Mouse (Mus musculus) urinary bladder, postnatal 4 days (tissue): ENCODE results near the gene Actr10.
A peak's percentile ranks its signal among the peaks of the same experiment; 100 is the strongest.

Experiments used
- DNase-seq, 2 experiments: peaks; one replicate each; pipeline ENCODE4 v3.0.0; 2021 to 2022; ENCODE audit warnings: low spot score in 2 of 2

The Actr10 gene

GRCm38 (mm10) chr12:70937571-70938384 lies at the start of gene Actr10:
Gene Actr10 (plus strand): TSS chr12:70937857.
- peak; percentile 91 to 93 for DNase-seq

- DNase-seq = no peak
These were observed 47.3 kb upstream of the Actr10 start for GRCm38 (mm10) chr12:70890405-70890804.

GRCm38 (mm10) chr12:70890874-70891470 lies 46.7 kb upstream of the Actr10 start:
- no peak for DNase-seq

GRCm38 (mm10) chr12:70895275-70895674 lies 42.4 kb upstream of the Actr10 start:
- DNase-seq = no peak

GRCm38 (mm10) chr12:70896068-70896467 lies 41.6 kb upstream of the Actr10 start:
- no peak for DNase-seq

GRCm38 (mm10) chr12:70897434-70897833 lies 40.2 kb upstream of the Actr10 start:
- DNase-seq = no peak

GRCm38 (mm10) chr12:70898450-70898849 lies 39.2 kb upstream of the Actr10 start:
- no peak for DNase-seq

GRCm38 (mm10) chr12:70904471-70904870 lies 33.2 kb upstream of the Actr10 start:
- DNase-seq = no peak

GRCm38 (mm10) chr12:70906867-70907266 lies 30.8 kb upstream of the Actr10 start:
- peak in 1 of 2 experiments; percentile 43 for DNase-seq

GRCm38 (mm10) chr12:70907651-70908050 lies 30.0 kb upstream of the Actr10 start:
- DNase-seq = no peak

GRCm38 (mm10) chr12:70908076-70908475 lies 29.6 kb upstream of the Actr10 start:
- peak in 1 of 2 experiments; percentile 55 for DNase-seq

GRCm38 (mm10) chr12:70910241-70910720 lies 27.4 kb upstream of the Actr10 start:
- peak; percentile 74 to 85 for DNase-seq

- peak; percentile 71 to 86 for DNase-seq
These were observed 26.6 kb upstream of the Actr10 start for GRCm38 (mm10) chr12:70911029-70911428.

- peak in 1 of 2 experiments; percentile 40 for DNase-seq
These were observed 25.8 kb upstream of the Actr10 start for GRCm38 (mm10) chr12:70911676-70912379.

GRCm38 (mm10) chr12:70913429-70913828 lies 24.2 kb upstream of the Actr10 start:
- peak; percentile 56 to 74 for DNase-seq

- peak in 1 of 2 experiments; percentile 60 for DNase-seq
These were observed 23.3 kb upstream of the Actr10 start for GRCm38 (mm10) chr12:70914387-70914786.

- DNase-seq = no peak
These were observed 7.9 kb upstream of the Actr10 start for GRCm38 (mm10) chr12:70929781-70930180.

- DNase-seq = no peak
These were observed 507 bp upstream of the Actr10 start for GRCm38 (mm10) chr12:70937150-70937549.

GRCm38 (mm10) chr12:70940806-70941205 lies 3.1 kb downstream of the Actr10 start:
- DNase-seq = no peak

GRCm38 (mm10) chr12:70944181-70944580 lies 6.5 kb downstream of the Actr10 start:
- DNase-seq = no peak

GRCm38 (mm10) chr12:70946585-70947256 lies 9.1 kb downstream of the Actr10 start:
- no peak for DNase-seq

- DNase-seq = no peak
These were observed 21.0 kb downstream of the Actr10 start for GRCm38 (mm10) chr12:70958640-70959039.
